8 mouse cellular contexts compared by ENCODE assay signal in the genomic region with DNA sequence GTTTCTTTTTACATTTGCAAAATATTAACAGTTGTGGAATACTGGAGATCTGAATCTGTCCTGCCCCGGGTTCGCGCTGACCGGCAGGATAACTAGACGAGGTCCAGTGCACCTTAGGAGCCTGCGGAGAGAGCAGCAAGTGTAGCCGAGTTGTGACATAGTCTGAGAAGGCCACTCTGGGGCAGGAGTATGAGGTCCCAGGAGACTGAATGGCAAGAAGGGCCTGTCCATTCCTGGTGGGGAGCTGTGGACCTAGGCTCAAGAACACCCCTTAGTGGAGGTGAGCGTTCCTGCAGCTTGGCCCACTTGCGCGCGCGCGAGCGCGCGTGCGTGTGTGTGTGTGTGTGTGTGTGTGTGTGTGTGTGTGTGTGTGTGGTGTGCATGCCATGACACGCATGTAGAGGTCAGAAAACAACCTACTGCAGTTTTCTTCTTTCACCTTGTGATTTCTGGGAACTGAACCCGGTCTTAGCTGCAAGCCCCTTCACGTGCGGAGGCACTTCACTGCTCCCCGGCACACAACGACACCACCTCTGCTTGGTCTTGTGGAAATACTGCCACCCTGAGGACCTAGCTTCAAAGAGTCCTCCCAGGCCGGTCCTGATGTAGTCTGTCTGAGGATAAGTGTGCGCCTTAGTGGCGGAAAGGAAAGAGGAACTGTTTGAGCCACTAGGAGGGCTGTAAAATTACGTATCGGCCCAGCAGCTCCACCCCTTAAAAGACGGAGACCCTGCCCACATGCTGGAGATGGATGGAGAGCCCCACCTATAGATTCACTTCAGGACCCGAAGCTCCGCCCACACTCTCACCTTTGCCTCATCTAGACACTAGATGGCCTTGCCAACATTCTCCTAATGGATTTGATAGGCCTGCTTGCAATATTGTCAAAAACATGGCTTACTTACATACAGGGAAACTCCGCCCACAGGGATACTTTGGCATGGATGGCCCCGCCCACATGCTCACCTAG. TPM values are rescaled to one million over a fixed set of nuclear protein-coding genes. Genes with fewer than 3 reads are reported as not detected.
DNase-seq lines count a peak whose midpoint lies in the region; ATAC-seq and TF ChIP-seq lines count a peak whose summit lies in the region.

No protein-coding gene starts in this region.

- peak overlapping the region; percentile 51 for H3K4me3 ChIP-seq in erythroblast, embryonic 14.5 days (replicated peaks)
- H3K4me3 ChIP-seq in layer of hippocampus, adult 2 months: peak overlapping the region; percentile 40

- TF ChIP-seq CTCF in layer of hippocampus, adult 2 months (conservative IDR thresholded peaks at IDR 0.05): peak; percentile 29

- no peaks in the 10 kb centered on the region for H3K36me3 ChIP-seq in erythroblast, embryonic 14.5 days (ENCODE audit: control insufficient read depth)

- H3K27me3 ChIP-seq in erythroblast, embryonic 14.5 days (ENCODE audit: control insufficient read depth): no peaks in the 10 kb centered on the region; the same call in 1 of the 2 replicates

- peak; percentile 62 to 81 for DNase-seq in adrenal gland, adult (ENCODE audit: inconsistent age in 2 of 2, low spot score in 1 of 2)
- DNase-seq in adrenal gland, postnatal 4 days (ENCODE audit: low spot score in 2 of 2): no peak
- peak; percentile 37 to 61 for DNase-seq in adrenal gland, postnatal 36 days
- DNase-seq in layer of hippocampus, adult 2 months (ENCODE audit: low spot score in 2 of 2): peak in 1 of 2 experiments; percentile 24
- DNase-seq in lung, postnatal 25 days (ENCODE audit: low spot score): peak; percentile 74
- DNase-seq in spleen, adult 12 weeks (ENCODE audit: low spot score): peak; percentile 42

- peak; percentile 82 to 89 for ATAC-seq in hematopoietic stem cell, adult 5-6 weeks (replicated peaks in 1 of 2; ENCODE audit: insufficient read depth in 1 of 2, low FRiP score in 2 of 2, low TSS enrichment in 1 of 2, low read depth in 1 of 2, poor library complexity in 2 of 2, severe bottlenecking in 2 of 2)

- no peaks in the 10 kb centered on the region for H3K9me3 ChIP-seq in erythroblast, embryonic 14.5 days (ENCODE audit: control insufficient read depth, low read length)

- H3K27ac ChIP-seq in layer of hippocampus, adult 2 months: no peak overlapping the region

- H3K4me1 ChIP-seq in erythroblast, embryonic 14.5 days (ENCODE audit: control insufficient read depth): peaks cover 19% of the 10 kb centered on the region

RNA-seq across cellular contexts. Expression of gene Cldn4, which starts 19.4 kb away (rescaled TPM):
- total RNA-seq in adrenal gland, postnatal 4 days (2021): 1 to 10 TPM in 1 of 2 experiments, under 1 TPM in 1; 0.23 to 7.8 TPM
- total RNA-seq in adrenal gland, postnatal 36 days (2021): not detected
- not detected in 2 replicates for polyA plus RNA-seq in erythroblast, embryonic 14.5 days (2012)
- 0.81 TPM in 1 of 2 replicates, not detected in the other for total RNA-seq in hematopoietic stem cell, adult 5-6 weeks (2017)
- not detected for total RNA-seq in layer of hippocampus, adult 2 months (2021)

RNA-seq across cellular contexts. Expression of gene Cldn3, which starts 19.9 kb away (rescaled TPM):
- 1 to 10 TPM; 8.6 to 9.4 TPM for total RNA-seq in adrenal gland, postnatal 4 days (2021)
- under 1 TPM in 1 of 2 experiments, not detected in 1; 0.43 TPM for total RNA-seq in adrenal gland, postnatal 36 days (2021)
- 0.04 TPM in 1 of 2 replicates, not detected in the other for polyA plus RNA-seq in erythroblast, embryonic 14.5 days (2012)
- not detected in 2 replicates for total RNA-seq in hematopoietic stem cell, adult 5-6 weeks (2017)
- total RNA-seq in layer of hippocampus, adult 2 months (2021): under 1 TPM in 1 of 2 experiments, not detected in 1; 0.37 TPM

RNA-seq across cellular contexts. Expression of gene Mettl27, which starts 34.0 kb away (rescaled TPM):
- 10 to 100 TPM; 33.0 to 36.3 TPM for total RNA-seq in adrenal gland, postnatal 4 days (2021)
- 10 to 100 TPM; 18.5 to 29.9 TPM for total RNA-seq in adrenal gland, postnatal 36 days (2021)
- 5.8 and 6.4 TPM in 2 replicates for polyA plus RNA-seq in erythroblast, embryonic 14.5 days (2012)
- 13.8 and 20.0 TPM in 2 replicates for total RNA-seq in hematopoietic stem cell, adult 5-6 weeks (2017)
- 10 to 100 TPM in 1 of 2 experiments, 1 to 10 TPM in 1; 8.2 to 10.8 TPM for total RNA-seq in layer of hippocampus, adult 2 months (2021)

RNA-seq across cellular contexts. Expression of gene Abhd11, which starts 42.8 kb away (rescaled TPM):
- total RNA-seq in adrenal gland, postnatal 4 days (2021): 10 to 100 TPM; 54.9 to 55.5 TPM
- 10 to 100 TPM; 45.4 to 55.3 TPM for total RNA-seq in adrenal gland, postnatal 36 days (2021)
- 1.8 and 2.2 TPM in 2 replicates for polyA plus RNA-seq in erythroblast, embryonic 14.5 days (2012)
- total RNA-seq in hematopoietic stem cell, adult 5-6 weeks (2017): 27.1 and 41.0 TPM in 2 replicates
- total RNA-seq in layer of hippocampus, adult 2 months (2021): 10 to 100 TPM; 30.0 to 32.7 TPM

RNA-seq across cellular contexts. Expression of gene Cldn13, which starts 50.8 kb away (rescaled TPM):
- 1 to 10 TPM; 2.8 to 6.6 TPM for total RNA-seq in adrenal gland, postnatal 4 days (2021)
- total RNA-seq in adrenal gland, postnatal 36 days (2021): not detected
- 5.9 and 6.1 TPM in 2 replicates for polyA plus RNA-seq in erythroblast, embryonic 14.5 days (2012)
- 0.88 and 15.9 TPM in 2 replicates for total RNA-seq in hematopoietic stem cell, adult 5-6 weeks (2017)
- total RNA-seq in layer of hippocampus, adult 2 months (2021): not detected

Comparison
In these comparisons a context has a peak if more than half of its experiments do, and no peak if none do; other contexts are left out.
1. DNase-seq: peak in adrenal gland, adult (2 of 2), adrenal gland, postnatal 36 days (2 of 2), lung, postnatal 25 days (single experiment) and spleen, adult 12 weeks (single experiment); none in adrenal gland, postnatal 4 days (0 of 2).